Mouse (Mus musculus) Muller cell, postnatal 12 days (primary cell): ENCODE measurements around the gene Ctdsp1.

Experiments used
- DNase-seq: peaks from one replicate; pipeline ENCODE4 v3.0.0-alpha.2; 2015; ENCODE audit errors: inconsistent ontology term

Ctdsp1 gene

DNA sequence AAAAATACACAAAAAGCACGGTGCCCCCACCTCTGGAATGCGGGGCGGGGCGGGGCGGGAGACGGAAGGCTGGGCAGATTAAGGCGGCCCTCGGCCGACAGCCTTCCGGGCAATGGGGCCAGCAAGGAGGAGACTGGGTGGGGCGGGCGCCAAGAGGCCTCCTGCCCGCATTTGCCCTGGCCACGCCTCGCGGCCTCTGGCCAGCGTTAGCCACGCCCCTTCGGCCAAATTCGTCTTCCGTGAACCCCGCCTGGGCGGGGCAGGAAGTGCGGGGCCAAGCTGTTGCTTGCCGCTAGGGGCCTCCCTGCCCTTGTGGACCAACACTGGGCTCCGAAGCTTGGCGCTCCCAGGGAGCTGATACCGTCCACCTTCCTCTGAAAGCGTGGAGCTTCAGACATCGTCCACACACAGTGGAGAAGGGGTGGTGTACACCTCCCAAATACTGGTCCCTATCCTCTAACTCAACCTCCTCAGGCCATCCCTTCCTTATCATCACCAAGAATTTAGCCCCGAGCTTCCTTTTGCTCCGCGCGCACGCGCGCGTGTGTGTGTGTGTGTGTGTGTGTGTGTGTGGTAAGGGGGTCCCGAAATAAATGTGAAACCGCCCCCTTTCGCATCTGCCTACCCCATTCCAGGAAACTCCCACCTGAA lies 6.1 kb downstream of the Ctdsp1 start:
- DNase-seq: peak; percentile 99

DNA sequence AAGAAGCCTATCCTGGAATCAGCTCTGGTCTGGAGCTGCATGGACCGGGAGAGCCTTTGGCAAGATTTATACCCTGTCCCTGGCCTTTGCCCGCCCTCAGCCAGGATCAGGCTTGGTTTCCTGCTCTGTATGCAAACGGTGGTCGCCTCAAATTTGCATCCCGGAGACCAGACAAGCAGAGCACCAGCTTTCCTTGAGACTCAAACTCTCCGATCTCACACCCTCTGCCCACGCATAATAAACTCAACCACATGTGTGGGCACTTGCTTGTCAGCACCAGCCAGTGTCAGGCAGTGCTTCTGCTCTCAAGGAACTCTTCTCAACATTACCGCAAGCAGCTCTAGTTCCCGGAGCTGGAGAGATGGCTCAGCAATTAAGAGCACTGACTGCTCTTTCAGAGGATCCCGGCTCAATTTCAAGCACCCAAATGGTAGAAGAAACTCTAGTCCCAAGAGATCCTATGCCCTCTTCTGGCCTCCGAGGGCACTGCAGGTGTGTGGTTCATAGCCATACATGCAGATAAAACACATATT lies 6.7 kb downstream of the Ctdsp1 start:
- DNase-seq: peak; percentile 55

DNA sequence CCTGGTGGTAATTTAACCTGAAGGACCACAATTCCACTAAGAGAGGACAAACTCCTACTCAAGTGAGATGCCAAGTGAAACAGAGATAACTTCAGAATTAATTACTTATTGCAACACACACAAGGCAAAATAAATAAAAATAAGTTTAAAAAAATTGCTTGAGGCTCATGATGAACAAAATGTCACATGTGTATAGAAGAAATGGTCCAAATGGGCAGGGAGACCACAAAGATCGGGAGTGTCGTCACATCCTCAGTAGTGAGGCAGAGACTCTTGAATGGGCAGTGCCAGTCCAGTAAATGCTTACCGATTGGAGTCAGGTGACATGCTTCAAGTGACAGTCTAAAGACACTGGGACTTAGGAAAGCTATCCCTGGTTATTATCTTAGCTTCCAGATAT lies 9.2 kb downstream of the Ctdsp1 start:
- DNase-seq: no peak

DNA sequence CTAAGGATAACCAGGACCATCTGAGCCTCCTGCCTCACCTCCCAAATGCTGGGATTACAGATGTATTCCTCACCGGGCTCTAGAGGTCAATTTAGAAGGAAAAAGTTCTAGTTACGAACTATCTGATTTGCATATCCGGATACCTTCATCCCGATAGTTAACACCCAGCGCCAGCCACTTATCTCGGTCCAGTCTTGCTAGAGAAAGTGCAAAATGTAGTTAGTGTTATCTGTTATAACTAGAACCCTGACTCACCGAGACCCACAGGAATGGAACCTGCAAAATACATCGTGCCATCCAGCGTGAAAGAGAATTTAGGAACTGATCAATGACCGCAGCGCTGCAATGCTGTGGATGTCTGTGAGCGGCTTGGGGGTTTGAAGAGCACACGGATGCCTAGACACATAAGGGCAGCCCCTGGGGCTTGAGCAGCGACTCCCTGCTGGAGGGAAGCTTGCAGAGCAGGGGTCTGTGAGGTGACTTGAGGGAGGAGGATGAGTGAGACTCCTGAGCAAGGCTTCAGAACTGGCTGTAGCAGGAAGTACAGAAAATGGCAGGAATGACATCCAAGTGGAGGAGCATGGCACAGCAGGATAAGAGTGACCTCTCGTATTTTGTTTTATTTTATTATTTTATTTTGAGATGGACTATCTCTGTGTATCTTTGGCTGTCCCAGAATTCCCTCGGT lies 9.8 kb downstream of the Ctdsp1 start:
- DNase-seq: no peak

DNA sequence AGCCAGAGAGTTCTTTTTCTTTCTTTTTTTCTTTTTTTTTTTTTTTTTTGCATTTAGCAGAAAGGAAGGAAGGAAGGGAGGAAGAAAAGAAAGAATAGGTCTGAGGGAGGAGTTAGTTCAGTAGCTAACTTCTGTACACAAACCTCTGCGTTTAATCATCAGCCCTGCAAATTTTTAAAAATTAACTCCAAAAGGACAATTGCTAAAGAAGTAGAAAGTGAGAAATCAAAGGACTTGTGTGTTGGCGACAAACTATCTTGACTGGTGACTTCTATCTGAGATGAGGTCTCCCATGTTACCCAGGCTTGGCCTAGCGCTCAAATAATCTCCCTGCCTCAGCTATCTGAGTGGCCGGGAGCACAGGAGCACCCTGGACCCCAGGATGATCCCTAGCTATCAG lies 12.9 kb downstream of the Ctdsp1 start:
- no peak for DNase-seq

DNA sequence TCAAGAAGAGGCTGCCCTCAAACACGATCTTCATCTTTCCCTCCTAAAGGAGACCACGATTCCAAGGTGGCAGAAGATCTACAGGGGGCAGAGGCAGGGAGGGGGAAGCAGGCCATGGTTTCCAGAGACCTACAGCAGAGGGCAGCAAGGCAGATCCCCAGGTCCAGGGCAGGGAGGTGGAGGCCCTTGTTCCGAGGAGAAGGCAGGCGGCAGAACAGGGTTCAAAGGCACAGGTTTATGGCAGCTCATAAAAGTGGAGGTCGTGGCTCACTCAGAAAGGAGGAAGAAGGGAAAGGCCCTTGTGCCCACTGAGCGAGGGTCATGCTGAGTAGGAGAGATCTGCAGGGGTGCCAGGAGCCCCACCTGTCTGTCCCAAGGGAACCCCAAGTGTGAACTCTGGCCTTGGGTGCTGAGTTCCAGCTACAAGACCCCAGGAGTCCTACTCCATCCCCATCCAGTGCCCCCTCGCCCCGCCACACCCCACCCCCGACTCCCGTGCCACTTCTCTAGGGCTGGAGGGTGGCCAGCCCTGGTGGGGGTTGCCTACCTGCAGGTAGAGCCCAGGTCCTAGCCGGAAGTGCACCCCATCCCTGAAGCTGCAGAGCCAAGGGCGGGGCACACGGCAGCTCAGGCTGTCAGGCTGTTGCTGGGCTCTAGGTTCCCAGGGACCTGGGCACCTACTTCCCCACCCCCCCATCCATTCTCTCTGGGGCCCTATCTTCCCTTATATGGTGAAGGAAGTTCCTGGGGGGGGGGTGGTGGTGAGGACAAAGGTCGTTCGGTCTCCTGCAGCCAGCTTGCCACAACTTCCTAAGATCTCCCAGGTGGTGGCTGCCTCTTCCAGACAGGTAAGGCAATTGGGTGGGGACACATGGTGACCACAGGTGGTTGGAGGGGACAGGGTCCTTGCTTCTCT lies 17.5 kb downstream of the Ctdsp1 start, which contains the start of gene Vil1:
Gene Vil1 (plus strand): TSS at position 788 of the 916 bp plus-strand sequence.
- no peak for DNase-seq

DNA sequence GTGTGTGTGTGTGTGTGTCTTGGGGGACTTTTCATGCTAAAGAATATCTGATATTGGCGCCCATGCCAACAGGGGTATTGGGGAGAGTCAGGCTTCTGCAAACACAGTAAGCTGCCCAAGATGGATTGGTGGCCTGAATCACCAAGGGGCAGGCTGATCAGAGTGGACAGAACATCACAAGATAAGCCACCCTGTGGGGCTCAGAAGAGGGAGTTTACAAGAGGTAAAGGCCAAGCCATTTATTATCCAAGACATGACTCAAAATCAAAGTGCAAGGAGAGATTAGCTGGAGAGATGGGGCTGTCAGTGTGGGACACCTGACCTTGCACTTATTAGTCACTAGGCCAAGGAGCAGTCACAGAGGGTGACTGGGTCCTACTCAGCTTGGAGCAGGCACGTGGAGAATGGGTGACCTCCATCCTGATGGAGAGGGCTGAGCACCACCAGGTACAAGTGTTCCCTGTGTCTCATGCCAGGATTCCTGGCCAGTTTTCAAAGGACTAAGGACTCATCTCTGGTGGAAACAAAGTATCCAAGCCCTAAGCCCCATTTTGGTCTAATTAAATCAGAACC lies 20.5 kb downstream of the Ctdsp1 start:
- no peak for DNase-seq

DNA sequence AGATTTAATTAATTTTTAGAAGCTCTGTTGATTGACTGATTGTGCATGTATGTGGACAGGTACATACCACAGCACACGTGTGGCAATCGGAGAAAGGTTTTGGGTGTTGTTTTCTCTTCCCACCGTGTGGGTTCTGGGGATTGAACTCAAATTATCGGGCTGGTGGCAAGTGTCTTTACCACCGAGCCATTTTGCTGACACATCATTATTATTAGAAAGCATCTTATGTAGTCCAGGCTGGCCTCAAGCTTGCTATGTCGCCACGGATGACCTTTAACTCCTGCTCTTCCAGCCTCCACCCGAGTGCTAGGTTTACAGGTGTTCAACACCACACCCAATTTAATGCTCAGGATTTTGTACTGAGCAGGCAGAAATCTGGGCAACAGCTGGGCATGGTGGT lies 21.4 kb downstream of the Ctdsp1 start:
- DNase-seq: no peak

DNA sequence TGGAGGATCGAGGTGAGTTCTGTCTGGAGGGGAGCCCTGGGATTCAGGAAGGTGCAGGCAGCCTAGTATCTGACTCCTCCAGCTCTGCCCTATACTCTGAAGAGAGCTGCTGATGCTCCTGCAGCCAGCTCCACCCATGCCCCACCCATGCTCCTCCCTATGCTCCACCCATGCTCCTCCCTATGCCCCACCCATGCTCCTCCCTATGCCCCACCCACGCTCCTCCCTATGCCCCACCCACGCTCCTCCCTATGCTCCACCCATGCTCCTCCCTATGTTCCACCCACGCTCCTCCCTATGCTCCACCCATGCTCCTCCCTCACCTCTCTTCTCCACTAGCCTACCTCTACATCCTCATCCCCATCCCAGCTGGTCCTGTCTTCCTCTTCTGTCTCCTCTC lies 23.8 kb downstream of the Ctdsp1 start:
- peak; percentile 60 for DNase-seq

DNA sequence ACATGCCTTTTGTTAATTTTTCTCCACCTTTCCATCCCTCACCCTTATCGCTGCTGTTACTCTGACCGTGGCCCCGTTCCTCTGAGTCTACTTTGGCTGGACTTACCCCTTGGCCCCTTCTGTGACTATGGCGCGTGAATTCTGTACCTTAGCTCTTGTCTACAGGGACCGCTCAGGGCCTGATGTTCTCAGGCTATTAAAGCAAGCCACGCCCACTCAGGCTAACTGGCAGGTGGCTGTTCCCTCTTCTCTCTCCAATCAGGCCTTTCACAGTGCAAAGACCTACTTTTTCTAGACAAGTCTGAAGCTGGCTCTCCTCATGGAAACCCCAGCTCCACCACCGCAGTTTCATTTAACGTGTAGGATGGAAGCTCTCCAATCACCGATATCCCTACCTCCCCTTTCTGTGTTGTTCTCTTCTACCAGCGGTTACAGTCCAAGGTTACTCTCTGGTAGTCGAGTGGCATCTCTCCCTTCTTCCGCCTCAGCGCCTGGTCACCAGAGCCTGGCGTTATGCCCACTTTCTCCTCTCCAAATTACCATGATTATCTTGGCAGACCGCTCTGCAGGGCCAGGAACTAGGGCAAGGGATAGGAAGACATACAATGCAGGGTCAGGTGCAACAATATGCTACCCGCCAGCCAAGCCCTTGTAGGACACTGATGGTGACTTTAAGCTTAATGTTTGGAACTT lies 27.6 kb downstream of the Ctdsp1 start:
- peak; percentile 58 for DNase-seq

DNA sequence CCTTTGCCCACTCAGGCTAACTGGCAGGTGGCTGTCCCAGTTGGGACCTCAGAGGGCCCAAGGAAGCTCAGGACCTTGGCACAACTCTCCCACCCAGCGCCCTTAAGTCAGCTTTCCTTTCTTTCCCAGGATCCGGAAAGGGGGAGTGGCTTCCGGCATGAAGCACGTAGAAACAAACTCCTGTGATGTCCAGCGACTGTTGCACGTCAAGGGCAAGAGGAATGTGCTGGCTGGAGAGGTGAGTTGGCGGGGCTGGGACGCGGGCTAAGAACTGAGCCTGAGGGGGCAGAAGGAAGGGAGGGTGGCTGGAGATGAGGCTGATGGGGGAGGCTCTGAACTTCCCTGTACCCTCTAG lies 28.1 kb downstream of the Ctdsp1 start:
- DNase-seq: peak; percentile 33

DNA sequence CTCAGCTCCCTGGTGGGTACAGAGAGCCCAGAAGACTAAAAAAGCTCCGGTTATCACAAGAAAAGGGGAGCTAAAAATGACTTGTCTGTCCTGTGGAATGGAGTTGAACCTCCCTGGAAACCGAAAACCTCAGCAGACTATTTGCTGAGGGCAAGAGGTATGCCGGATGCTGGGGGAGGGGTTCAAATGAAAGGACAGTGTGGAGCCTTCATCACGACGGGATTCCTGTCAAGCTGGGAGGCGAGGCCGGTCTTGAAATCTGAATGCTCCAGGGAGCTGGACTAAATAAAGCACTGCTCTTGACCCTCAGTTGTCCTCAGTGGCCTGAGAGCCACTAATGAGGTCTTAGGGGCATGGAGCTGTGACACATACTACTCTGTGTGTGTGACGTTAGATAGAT lies 31.8 kb downstream of the Ctdsp1 start:
- DNase-seq: no peak

DNA sequence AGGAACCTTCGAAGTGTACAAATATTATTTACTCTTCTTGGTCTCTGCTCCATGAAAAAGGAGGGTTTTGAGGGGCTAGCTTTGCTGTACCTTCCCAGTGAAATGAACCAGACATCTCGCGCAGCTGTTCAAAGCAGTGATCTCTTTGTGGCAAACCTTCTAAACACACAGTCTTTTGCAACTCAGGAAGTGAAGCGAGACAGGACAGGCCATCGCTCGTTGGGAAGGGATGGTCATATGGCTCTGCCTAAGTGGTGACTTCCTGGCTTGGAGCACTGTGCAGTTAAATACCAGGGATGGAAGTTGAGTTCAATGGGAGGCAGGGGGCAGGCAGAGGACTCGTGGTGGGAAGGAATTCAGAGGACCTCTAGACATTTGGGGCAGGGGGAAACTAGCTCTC lies 34.5 kb downstream of the Ctdsp1 start:
- no peak for DNase-seq

DNA sequence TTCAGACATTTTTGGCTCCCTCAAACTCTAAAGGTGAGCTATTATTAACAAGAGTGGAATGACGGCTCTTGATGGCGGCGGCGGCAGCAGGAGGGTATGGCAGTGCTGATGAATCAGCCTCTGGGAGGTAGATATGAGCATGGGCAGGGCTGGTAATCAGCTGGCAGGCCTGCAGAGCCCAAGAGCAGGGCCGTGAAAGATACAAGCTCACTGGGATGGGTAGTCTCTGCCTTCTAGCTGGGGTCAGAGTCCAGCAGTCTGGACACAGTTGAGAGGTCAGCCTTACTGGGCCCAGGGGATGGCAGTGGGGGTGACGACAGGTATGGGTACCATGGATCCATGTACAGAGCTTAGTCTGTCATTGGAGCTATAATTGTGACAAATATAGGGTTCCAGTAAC lies 41.9 kb downstream of the Ctdsp1 start:
- no peak for DNase-seq

DNA sequence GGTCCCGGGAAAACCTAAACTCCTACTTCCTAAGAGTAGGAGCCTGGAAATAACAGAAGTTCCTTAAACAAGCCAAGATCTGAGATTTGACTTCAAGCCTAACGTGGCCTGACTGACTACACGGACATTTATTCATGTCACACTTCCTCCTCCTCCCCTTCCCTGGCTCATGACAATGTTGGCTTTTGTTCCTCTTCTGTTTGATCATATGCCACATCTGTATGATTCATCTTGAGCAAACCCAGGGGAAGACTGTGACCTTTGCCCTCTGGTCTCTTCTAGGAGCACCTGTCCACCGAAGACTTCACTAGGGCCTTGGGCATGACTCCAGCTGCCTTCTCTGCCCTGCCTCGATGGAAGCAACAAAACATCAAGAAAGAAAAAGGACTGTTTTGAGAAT lies 43.3 kb downstream of the Ctdsp1 start:
- DNase-seq: no peak

DNA sequence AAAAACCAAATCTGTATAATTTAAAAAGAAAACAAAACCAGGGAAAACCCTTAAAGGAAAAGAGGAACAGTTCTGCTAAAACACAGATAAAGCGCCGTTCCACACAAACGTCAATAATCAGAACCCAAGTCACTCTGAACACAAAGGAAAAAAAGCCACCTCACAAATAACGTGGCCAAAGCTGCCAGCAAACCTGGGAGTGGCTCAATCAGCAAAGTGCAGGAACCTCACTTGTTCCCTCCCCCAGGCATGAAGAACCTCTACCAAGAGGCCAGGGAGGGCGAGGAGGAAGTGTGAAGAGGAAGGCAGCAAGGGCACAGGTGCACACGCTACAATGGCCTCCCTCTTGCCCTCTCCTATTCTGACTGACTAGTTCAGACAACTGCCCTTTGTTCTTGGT lies 44.3 kb downstream of the Ctdsp1 start:
- DNase-seq: no peak

DNA sequence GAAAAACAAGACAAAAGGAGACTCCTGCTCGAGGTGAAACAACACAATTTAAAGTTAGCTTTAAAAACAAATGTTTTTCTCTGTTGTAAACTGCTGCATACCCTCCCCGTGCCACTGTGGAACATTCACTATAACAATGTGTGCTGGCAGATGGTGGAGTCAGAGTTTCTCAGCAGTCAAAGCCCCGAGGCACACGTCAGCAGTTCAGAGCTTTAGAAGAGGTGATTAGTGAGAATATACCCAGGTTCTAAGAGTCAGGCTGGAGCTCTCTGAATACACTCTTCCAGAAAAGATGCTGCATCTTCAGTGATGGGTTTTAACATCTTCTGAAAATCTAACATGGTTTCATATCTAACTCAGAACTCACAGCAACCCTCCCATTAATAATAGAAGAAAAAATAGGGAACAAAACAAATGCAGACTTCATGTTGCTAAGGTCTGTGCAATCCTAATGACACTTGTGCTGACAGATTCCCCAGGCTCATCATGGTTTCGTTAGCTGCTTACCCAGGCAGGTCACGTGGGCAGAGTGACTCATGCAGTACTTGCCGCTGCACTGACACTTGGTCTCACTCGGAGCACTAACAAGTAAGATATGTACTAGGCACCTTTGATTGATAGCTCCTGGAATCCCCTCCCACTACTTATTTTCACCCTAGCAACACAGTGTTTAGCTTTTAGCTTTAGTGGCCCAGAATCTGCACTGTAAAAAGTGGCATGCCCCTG lies 46.6 kb downstream of the Ctdsp1 start:
- DNase-seq: peak; percentile 55

DNA sequence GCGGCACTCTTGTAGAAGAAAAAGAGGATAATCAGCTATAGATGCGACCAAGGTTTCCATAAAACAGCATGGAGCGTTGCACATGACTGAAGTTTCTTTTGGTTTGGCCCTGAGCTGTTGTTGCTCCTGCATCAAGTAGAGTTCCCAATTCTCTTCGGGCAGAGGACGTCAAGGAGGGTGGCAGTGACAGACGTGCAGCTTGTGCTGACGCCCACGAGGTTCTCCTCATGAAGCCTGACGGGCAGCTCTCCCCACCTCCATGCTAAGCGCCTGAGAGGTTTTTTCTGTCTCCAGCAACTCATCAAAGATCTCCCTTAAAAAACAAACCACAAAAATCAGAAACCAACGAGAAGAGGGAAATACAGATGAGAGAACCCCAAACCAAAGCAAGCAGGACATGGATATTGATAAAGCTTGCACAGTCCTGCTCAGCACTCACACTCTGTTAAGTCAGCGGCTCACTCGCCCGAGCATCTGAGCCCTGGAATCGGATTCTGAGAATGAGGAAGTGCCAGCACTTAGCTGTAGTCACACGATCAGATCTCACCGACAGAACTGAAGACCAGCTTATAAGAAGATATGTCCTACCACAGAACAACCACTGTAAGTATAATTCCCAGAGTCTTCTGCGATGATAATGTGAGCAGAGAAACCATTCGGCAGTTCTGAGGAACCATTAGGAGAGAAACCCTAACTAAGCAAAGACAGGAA lies 48.0 kb downstream of the Ctdsp1 start:
- no peak for DNase-seq

DNA sequence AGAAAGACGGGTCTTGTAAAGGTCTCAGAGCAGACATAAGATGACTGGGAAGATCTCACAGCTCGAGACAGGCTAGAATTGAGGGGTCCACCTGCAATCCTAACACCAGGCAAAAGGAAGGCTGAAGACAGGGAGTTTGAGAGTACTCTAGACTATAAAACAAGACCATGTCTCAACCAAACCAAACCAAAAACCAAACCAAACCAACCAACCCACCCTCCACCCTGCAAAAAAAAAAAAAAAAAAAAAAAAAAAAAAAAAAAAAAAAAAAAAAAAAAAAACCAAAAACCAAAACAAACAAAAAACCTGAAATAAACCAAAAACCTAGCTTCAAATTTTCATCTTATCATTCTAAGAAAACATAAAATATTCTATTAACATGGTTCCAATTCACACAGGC lies 53.2 kb downstream of the Ctdsp1 start:
- DNase-seq: no peak
